Mouse (Mus musculus) forebrain, embryonic 15.5 days (tissue): Measurements from ENCODE around the gene Cobl. TPM values are rescaled to one million over a fixed set of nuclear protein-coding genes. Genes with fewer than 3 reads are reported as not detected.
A peak's percentile ranks its signal among the peaks of the same experiment; 100 is the strongest.

Experiments
- ATAC-seq: fragments of 200-750 bp; cut with Nextera tagmentation; replicated peaks from 2 replicates; pipeline ENCODE4 v1.8.0; 2017; ENCODE audit warnings: mild to moderate bottlenecking, moderate TSS enrichment, moderate library complexity
- H3K27ac ChIP-seq: fragments of 300-500 bp; sonication (generic); replicated peaks from 2 replicates; pipeline ENCODE4 v1.5.1; 2015; ENCODE audit warnings: mild to moderate bottlenecking, inconsistent platforms
- H3K27me3 ChIP-seq: fragments of 300-500 bp; sonication (generic); 2 replicates; pipeline ENCODE4 v1.6.1; 2015; ENCODE audit warnings: inconsistent platforms
- H3K36me3 ChIP-seq: fragments of 300-500 bp; sonication (generic); 2 replicates; pipeline ENCODE4 v1.6.1; 2015; ENCODE audit warnings: mild to moderate bottlenecking, inconsistent platforms
- H3K4me1 ChIP-seq: fragments of 300-500 bp; sonication (generic); 2 replicates; pipeline ENCODE4 v1.6.1; 2015; ENCODE audit warnings: inconsistent platforms
- H3K4me2 ChIP-seq: fragments of 300-500 bp; sonication (generic); replicated peaks from 2 replicates; pipeline ENCODE4 v1.6.1; 2015; ENCODE audit warnings: mild to moderate bottlenecking, inconsistent platforms
- H3K4me3 ChIP-seq: fragments of 300-500 bp; sonication (generic); 2 replicates; pipeline ENCODE4 v1.5.1; 2015; ENCODE audit warnings: mild to moderate bottlenecking, inconsistent platforms
- H3K9ac ChIP-seq: fragments of 300-500 bp; sonication (generic); replicated peaks from 2 replicates; pipeline ENCODE4 v1.6.1; 2015; ENCODE audit warnings: mild to moderate bottlenecking, inconsistent platforms
- H3K9me3 ChIP-seq: fragments of 300-500 bp; sonication (generic); 2 replicates; pipeline ENCODE4 v1.6.1; 2016; ENCODE audit warnings: inconsistent platforms
- WGBS: fragments of 180-500 bp; shearing (Covaris S2); methylation state at CpG from one replicate; pipeline ENCODE4 v1.1.7; 2015; ENCODE audit warnings: mixed read lengths; 5-methylcytosine and 5-hydroxymethylcytosine counted together
- polyA plus RNA-seq: library from polyadenylated mRNA; unstranded; fragments of >200 nt; fragmentation: Nextera tagmentation; extraction: Ambion mirVana; gene quantifications from 2 replicates; pipeline ENCODE4 v1.2.1, GENCODE M21; 2015

The Cobl gene
- polyA plus RNA-seq, 1 experiment from 2014 or later: 6.6 TPM

DNA sequence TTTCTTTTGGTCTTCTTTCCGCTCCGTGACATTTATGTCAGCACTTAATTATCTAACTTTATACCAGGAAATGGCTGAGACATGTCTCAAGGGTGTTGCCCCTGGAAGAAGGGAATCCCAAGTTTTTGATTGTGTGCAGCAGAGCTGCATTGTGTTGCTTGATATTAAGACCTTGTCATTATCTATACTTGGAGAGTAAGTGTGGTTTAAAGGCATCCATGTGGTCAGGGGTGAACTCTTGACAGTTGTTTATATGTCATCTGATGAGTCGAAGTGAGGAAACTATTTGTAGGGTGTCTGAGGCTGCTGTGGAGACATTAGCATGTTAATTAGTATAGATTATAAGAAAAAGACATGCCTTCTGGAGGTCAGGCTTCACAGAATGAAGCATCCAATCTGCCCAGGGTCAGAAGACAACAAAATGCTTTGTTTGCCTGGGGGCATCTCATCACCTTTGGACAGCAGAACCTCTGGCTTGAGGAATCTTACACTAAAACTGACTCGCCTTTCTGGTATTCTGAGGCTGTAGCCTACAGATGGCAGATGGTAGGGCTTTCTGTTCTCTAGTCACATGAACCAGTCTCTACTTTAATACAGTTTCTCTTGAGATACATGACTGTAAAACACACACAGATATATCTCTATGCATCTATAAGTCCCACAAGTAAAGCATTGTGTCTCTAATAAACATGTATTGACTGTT is 179.3 kb downstream of the Cobl start:
- no peak overlapping the region for H3K4me3 ChIP-seq
- H3K9ac ChIP-seq: no peak overlapping the region
- no peaks in the 10 kb centered on the region for H3K27me3 ChIP-seq
- no peaks in the 10 kb centered on the region for H3K36me3 ChIP-seq
- H3K4me2 ChIP-seq: no peak overlapping the region
- no peak overlapping the region for H3K27ac ChIP-seq
- no peaks in the 10 kb centered on the region for H3K4me1 ChIP-seq
- 91% methylated on average over 4 of the region's 4 CpGs for WGBS
- ATAC-seq: no peak
- no peaks in the 10 kb centered on the region for H3K9me3 ChIP-seq

DNA sequence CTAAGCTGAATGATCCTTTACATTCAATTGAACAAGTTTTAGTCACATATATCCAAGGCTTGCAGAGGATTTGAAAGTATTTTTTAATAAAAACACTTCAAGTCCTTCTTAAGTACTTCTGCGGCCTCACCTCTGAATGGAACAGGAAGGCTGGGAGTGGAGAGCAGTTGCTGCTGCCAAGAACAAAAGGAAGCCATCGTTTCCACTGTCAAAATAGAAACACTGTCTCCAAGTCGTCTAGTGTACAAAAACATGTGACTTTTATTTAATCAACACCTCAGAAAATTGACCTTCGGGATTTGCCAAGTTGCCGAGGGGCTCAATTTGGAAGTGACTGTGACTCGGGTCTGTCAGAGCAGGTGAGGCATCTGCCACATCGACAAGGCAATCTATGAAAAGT is 184.0 kb downstream of the Cobl start:
- Histone ChIP-seq H3K27me3 (no peaks in the 10 kb centered on the region), H3K36me3 (no peaks in the 10 kb centered on the region), H3K4me2 (no peak overlapping the region), H3K9ac (no peak overlapping the region), H3K9me3 (no peaks in the 10 kb centered on the region), H3K27ac (no peak overlapping the region), H3K4me3 (no peak overlapping the region), H3K4me1 (no peaks in the 10 kb centered on the region)
- ATAC-seq: no peak
- WGBS: 66% methylated on average over 7 of the region's 7 CpGs

- no peaks in the 10 kb centered on the region for H3K27me3 ChIP-seq
- H3K9me3 ChIP-seq: no peaks in the 10 kb centered on the region
- WGBS: 78% methylated on average over 2 of the region's 2 CpGs
- ATAC-seq: no peak
- no peaks in the 10 kb centered on the region for H3K36me3 ChIP-seq
- no peaks in the 10 kb centered on the region for H3K4me1 ChIP-seq
- no peak overlapping the region for H3K4me2 ChIP-seq
- no peak overlapping the region for H3K4me3 ChIP-seq
- H3K27ac ChIP-seq: no peak overlapping the region
- H3K9ac ChIP-seq: no peak overlapping the region
Observed at GRCm38 (mm10) chr11:12274276-12274675, 190.5 kb downstream of the Cobl start.

DNA sequence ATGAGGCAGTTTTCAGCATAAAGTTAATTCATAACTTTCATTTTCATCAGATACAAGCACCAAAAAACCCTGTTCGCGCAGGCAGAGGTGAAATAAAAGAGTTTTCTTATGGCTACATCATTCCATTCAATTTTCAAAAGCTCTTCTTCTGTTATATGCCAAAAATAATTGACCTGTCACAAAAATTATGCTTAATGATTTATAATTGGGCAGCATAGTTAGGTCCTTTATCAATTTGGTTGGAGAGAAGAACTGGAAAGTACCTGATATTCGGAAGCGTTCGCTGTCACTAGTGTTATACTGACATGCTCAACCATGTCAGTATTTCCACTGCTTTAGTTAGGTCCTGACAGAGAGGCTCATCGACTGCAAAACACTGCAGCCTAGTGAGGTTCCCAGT is 191.0 kb downstream of the Cobl start:
- H3K36me3 ChIP-seq: no peaks in the 10 kb centered on the region
- H3K27ac ChIP-seq: no peak overlapping the region
- no peaks in the 10 kb centered on the region for H3K9me3 ChIP-seq
- ATAC-seq: no peak
- H3K9ac ChIP-seq: no peak overlapping the region
- no peak overlapping the region for H3K4me3 ChIP-seq
- no peaks in the 10 kb centered on the region for H3K4me1 ChIP-seq
- H3K27me3 ChIP-seq: no peaks in the 10 kb centered on the region
- 89% methylated on average over 6 of the region's 6 CpGs for whole genome bisulfite sequencing
- no peak overlapping the region for H3K4me2 ChIP-seq

- Histone ChIP-seq H3K4me3 (no peak overlapping the region), H3K9ac (no peak overlapping the region), H3K36me3 (no peaks in the 10 kb centered on the region), H3K9me3 (no peaks in the 10 kb centered on the region), H3K27ac (no peak overlapping the region), H3K4me2 (no peak overlapping the region), H3K4me1 (peaks cover 2% of the 10 kb centered on the region; the same call in 1 of the 2 replicates), H3K27me3 (no peaks in the 10 kb centered on the region)
- ATAC-seq: no peak
- WGBS: 54% methylated on average over 2 of the region's 2 CpGs
Observed at GRCm38 (mm10) chr11:12258411-12258810, 206.3 kb downstream of the Cobl start.

DNA sequence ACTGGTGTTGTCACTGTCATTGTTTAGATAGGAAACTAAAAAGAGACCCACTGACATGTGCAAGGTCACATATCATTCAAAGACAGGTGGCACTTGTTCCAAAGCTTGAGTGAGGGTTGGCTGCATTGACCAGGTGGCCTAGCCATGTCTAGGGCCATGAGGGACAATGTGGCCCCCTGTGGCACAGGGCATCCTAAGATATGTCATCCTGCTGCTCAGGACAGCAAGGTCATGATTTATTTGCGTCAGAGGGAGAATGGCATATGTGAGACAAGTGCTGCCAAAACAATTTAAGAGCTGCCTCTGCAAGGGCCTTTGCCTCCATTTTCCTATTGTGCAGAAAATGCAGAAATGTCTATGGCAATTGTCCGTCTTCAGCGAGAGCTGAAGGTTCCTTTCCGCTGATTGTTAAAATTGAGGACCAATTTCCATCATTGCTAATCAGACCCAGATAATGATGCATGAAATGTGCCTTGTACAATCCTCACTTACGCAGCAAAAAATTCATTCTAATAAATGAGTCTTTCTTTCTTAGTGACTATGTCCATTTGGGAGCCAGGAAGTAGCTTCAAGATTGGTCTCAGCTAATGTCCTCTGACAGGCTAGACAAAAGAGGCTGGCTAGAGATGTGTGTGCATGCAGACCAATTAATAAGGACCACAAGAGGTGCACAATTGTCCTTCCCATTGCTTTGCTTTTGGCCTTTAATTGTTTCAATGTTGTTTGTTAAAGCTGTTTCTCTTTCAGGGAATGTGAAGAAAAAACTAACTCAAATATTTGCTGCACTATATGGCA is 207.2 kb downstream of the Cobl start:
- Histone ChIP-seq H3K4me2 (no peak overlapping the region), H3K4me1 (peaks cover 2% of the 10 kb centered on the region; the same call in 1 of the 2 replicates), H3K36me3 (no peaks in the 10 kb centered on the region), H3K27me3 (no peaks in the 10 kb centered on the region), H3K4me3 (no peak overlapping the region), H3K9ac (no peak overlapping the region), H3K9me3 (no peaks in the 10 kb centered on the region), H3K27ac (no peak overlapping the region)
- WGBS: 59% methylated on average over 5 of the region's 5 CpGs
- no peak for ATAC-seq

DNA sequence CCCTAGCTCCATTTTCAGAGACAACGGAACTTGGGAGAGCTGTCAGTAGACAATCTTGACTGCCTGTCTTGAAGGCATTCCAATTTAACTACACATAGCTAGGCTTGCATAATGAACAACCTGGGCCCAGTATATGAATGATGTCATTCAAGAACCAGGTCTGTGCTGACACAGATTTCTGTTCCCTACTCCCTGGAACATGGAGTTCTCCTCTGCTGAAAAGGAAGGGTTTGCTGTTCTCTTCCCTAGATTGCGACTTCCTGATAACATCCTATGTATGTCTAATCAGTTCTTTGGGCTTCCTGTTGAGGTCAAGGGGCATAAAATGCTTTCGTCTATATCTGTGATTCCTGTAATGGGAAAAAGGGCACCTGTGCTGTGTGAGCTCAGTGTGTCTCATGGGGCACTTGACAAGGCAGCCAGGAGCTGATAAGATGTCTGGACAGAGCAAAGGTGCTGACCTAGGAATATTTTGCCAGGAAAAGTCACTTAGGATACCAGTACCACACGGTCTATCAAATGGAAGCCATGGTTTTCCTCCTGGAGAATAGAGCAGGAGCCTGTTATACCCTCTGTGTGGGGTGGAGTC is 219.3 kb downstream of the Cobl start:
- WGBS: 85% methylated on average over 4 of the region's 4 CpGs
- no peak overlapping the region for H3K4me2 ChIP-seq

DNA sequence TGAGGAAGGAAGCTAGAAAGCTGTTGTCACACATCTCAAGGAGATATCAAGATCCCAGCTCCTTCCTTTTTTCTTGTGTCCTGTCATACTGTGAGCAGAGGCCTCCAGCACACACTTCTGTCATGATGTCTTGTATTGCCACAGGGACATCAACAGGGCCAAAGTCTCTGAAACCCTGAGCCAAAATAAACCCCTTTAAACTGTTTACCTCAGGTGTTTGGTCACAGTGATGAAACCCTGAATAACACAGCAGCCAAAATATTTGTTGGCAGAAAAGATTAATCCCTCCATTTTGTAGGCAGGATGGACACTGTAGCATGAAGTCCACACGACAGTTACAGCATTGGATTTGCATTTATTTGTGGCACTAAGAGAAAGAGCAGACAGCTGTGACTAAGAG is 228.4 kb downstream of the Cobl start:
- Histone ChIP-seq H3K9me3 (no peaks in the 10 kb centered on the region), H3K27ac (no peak overlapping the region), H3K4me2 (no peak overlapping the region), H3K9ac (no peak overlapping the region), H3K27me3 (no peaks in the 10 kb centered on the region), H3K4me3 (no peak overlapping the region), H3K4me1 (peaks cover 18% of the 10 kb centered on the region), H3K36me3 (no peaks in the 10 kb centered on the region)
- 49% methylated on average over 1 of the region's 1 CpGs for WGBS
- ATAC-seq: no peak

More for the DNA sequence above, 219.3 kb downstream of the Cobl start:
- H3K9ac ChIP-seq: no peak overlapping the region
- H3K9me3 ChIP-seq: no peaks in the 10 kb centered on the region
- H3K4me3 ChIP-seq: no peak overlapping the region
- no peaks in the 10 kb centered on the region for H3K4me1 ChIP-seq
- no peak for ATAC-seq
- no peak overlapping the region for H3K27ac ChIP-seq
- no peaks in the 10 kb centered on the region for H3K36me3 ChIP-seq
- no peaks in the 10 kb centered on the region for H3K27me3 ChIP-seq

GRCm38 (mm10) chr11:12234876-12235275 is 229.9 kb downstream of the Cobl start:
- no peaks in the 10 kb centered on the region for H3K9me3 ChIP-seq
- no peak for ATAC-seq
- H3K27ac ChIP-seq: no peak overlapping the region
- no peak overlapping the region for H3K9ac ChIP-seq
- no peak overlapping the region for H3K4me2 ChIP-seq
- 83% methylated on average over 4 of the region's 4 CpGs for WGBS
- H3K4me1 ChIP-seq: peaks cover 19% of the 10 kb centered on the region
- H3K4me3 ChIP-seq: no peak overlapping the region
- no peaks in the 10 kb centered on the region for H3K27me3 ChIP-seq
- H3K36me3 ChIP-seq: no peaks in the 10 kb centered on the region

DNA sequence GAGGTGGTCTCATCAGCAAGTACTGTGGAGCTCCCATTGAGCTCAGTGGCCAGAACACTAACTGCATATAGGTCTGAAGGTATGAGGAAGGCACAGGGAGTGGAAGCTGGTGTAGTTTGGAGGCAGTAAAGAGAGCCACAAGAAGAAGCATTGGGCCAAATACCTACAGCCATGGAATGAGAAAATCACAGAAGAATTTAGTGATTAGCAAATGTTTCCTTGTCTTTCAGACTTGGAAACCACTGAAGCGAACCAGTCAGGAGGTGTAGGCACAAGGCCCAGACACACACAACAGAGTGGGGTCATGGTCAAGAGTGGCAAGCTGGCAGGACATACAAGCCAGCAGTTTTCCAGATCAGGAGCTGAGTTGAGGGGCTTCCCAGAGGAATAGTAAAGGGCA is 230.6 kb downstream of the Cobl start:
- Histone ChIP-seq H3K9me3 (no peaks in the 10 kb centered on the region), H3K4me1 (peaks cover 25% of the 10 kb centered on the region), H3K4me3 (no peak overlapping the region), H3K4me2 (no peak overlapping the region), H3K36me3 (no peaks in the 10 kb centered on the region), H3K27me3 (no peaks in the 10 kb centered on the region), H3K27ac (no peak overlapping the region), H3K9ac (no peak overlapping the region)
- WGBS: 97% methylated on average over 1 of the region's 1 CpGs
- no peak for ATAC-seq

GRCm38 (mm10) chr11:12232743-12233125 is 232.0 kb downstream of the Cobl start:
- 44% methylated on average over 3 of the region's 3 CpGs for WGBS
- Histone ChIP-seq H3K9ac (no peak overlapping the region), H3K4me3 (no peak overlapping the region), H3K36me3 (no peaks in the 10 kb centered on the region), H3K4me2 (no peak overlapping the region), H3K27me3 (no peaks in the 10 kb centered on the region), H3K9me3 (no peaks in the 10 kb centered on the region), H3K27ac (no peak overlapping the region), H3K4me1 (peaks cover 25% of the 10 kb centered on the region)
- no peak for ATAC-seq

- no peak overlapping the region for H3K9ac ChIP-seq
- no peaks in the 10 kb centered on the region for H3K36me3 ChIP-seq
- ATAC-seq: peak; percentile 76
- H3K27ac ChIP-seq: peak overlapping the region; percentile 39; the same call in 1 of the 2 replicates
- H3K4me3 ChIP-seq: no peak overlapping the region
- H3K9me3 ChIP-seq: no peaks in the 10 kb centered on the region
- 35% methylated on average over 10 of the region's 10 CpGs for WGBS
- H3K4me1 ChIP-seq: peaks cover 25% of the 10 kb centered on the region
- H3K27me3 ChIP-seq: no peaks in the 10 kb centered on the region
- no peak overlapping the region for H3K4me2 ChIP-seq
Observed at GRCm38 (mm10) chr11:12232041-12232742, 232.6 kb downstream of the Cobl start.
